Mouse (Mus musculus) testis, postnatal 10 days (tissue): Measurements from ENCODE around the gene Hhipl2.
"Not testable (repeated sequence)": the region's sequence is repeated elsewhere in the genome, so short reads cannot be mapped to it uniquely, and the experiment has no call there.

Experiments
- DNase-seq: peaks from one replicate; pipeline ENCODE4 v3.0.0; 2021; ENCODE audit warnings: low spot score

Gene Hhipl2

DNA sequence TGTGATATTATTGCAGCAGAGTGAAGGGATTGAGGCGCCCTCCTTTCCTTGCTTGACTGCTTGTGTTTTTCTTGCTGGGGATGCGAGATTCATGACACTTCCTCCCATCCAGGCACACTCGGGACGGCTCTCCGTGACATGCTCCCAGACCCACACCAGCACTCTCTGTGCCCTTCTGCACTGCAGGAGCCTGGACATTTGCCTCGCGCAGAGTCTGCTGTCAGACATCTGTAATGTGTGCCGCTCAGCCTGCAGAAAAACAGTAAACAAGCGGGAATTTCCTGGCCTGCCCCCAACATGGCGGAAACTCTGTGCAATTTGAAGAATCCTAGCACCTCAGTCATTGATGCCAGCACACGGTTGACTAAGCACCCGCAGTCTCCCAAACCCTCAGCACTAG lies at the start of gene Hhipl2:
TSS of gene Hhipl2 (plus strand) at position 343 of the 400 bp plus-strand sequence.
- DNase-seq, result no peak

GRCm38 (mm10) chr1:183368601-183369400 lies 49.2 kb upstream of the Hhipl2 start:
- peak; percentile 46 for DNase-seq

DNA sequence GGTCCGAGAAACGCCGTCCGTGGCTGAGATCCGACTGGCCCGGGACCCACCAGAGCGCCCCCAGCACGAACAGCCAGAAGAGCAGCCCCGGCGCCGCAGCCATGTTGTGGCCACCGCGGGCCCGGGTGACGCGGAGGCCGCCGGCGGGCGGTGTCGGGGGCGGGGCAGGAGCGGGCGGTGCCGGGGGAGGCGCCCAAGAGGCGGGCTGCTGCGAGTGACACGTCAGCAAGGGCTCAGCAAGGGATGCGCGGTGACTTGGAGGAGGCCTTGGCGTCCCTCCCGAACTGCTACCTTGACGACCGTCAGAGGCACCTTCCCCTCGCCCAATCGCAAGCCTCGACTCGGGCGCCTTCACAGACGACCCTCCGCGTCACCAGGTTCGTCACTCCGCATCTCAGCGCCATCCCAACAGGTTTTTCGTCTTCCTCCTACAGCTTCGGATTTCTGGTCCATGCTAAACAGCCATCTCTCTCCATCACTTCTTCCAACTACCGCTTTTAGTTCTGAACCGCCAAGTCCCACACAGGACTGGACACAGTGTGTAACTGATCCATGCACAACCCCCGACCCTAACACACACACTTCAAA lies 48.5 kb upstream of the Hhipl2 start, which contains the start of gene Mia3:
TSS of gene Mia3 (minus strand) at position 127 of the 588 bp plus-strand sequence.
- DNase-seq, result peak; percentile 95

GRCm38 (mm10) chr1:183374728-183375127 lies 43.3 kb upstream of the Hhipl2 start:
- DNase-seq, result no peak

GRCm38 (mm10) chr1:183377045-183377444 lies 41.0 kb upstream of the Hhipl2 start:
- DNase-seq, result no peak

DNA sequence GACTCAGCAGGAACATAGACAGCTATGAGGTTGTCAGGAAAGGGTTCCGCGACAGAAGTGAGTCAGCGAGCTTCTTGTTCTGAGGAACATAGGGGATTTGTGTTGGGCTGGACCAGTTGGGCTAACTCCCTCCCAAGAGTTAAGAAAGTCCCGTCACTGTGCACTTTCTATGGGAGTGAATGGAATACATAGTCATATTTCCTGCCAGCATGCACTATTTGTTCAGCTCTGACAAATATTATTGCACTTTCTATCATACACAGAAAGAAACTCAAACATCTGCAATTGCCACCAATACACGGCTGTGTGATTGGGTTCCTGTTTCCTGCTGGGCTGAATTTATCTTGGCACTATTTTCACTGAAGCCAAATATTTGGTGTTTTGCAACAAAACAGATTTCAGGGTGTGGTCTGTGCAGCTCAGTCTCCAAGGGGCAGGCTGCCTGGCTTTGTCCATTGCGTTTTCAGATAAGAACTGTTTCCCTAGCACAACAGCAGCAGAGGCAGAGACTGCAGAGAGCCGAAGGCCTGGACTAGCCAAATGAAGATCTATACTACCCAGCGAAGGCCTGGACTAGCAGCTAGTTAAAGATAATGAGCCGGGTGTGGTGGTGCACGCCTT lies 39.6 kb upstream of the Hhipl2 start:
- DNase-seq, result no peak

- not testable (repeated sequence) for DNase-seq
These were observed 38.6 kb upstream of the Hhipl2 start for GRCm38 (mm10) chr1:183379376-183379775.

DNA sequence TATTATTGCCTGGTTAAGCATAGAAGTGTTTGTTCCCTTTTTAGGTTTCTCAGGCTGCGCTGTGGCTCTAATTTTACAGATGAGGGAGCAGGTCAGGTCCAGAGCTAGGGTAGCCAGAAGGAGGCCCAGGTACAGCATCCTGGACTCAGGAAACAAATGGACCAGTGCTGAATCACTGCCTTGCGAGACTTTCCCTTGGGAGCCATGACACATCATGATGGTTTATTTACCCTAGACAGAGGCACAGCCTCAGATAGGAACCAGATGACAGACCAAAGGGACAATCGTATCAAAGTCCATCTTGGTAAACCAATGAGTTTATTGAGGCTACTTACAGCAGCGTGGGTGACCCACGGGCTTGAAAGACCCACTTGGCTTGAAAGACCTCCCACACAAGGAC lies 36.2 kb upstream of the Hhipl2 start:
- no peak for DNase-seq

GRCm38 (mm10) chr1:183382621-183383020 lies 35.4 kb upstream of the Hhipl2 start:
- no peak for DNase-seq

GRCm38 (mm10) chr1:183387421-183387820 lies 30.6 kb upstream of the Hhipl2 start:
- DNase-seq, result not testable (repeated sequence)

DNA sequence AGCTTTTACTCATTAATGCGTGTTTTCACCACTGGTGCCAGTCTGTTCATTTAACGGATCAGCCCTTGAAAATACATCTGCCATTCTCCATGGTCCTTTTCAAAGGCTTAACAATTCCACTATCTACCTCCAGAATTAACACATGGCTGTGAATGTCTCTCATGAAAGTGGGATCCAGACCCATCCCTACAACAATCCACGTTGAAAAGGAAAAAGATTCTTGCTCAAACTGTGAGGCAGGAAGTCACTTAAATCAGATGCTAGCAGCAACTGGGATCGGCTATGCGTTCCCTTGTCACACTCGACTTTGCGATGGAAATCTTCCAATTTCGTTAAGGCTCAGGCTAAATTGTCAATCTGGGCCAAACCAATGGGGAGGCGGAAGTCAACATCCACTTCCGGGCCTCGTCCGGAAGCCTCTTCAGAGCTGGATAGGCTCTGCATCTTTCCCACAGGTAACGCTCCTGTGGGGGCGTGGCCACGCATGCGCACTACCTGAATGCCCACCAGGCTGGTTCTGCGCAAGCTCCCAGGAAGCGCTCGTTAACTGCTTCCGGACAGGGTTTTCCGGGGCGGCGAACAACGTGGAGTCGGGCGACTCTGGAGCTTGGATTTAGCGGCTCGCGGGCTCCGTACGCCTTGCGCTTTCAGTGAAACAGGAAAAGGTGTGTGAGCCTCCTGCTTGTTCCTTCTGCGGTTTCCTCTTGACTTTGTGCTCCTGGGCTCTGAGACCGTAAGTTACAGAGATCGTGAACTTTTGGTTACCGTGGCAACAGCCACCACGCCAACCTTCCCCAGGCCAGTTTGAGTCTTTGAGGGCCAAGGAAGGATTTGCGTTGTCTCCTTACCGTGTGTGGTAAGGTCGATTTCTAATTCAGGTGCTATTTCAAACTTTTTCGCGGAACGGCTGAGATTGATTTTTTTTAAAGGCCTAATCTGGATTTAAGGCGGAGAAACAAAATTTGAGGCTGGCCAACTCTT lies 29.3 kb upstream of the Hhipl2 start, which contains the start of gene Taf1a:
TSS of gene Taf1a (plus strand) at position 556 of the 981 bp plus-strand sequence.
- DNase-seq, result peak; percentile 94

- DNase-seq, result no peak
These were observed 14.6 kb upstream of the Hhipl2 start for GRCm38 (mm10) chr1:183403396-183403795.

GRCm38 (mm10) chr1:183414081-183414727 lies 3.8 kb upstream of the Hhipl2 start:
- no peak for DNase-seq

- no peak for DNase-seq
These were observed 1.7 kb downstream of the Hhipl2 start for GRCm38 (mm10) chr1:183419741-183420140.

DNA sequence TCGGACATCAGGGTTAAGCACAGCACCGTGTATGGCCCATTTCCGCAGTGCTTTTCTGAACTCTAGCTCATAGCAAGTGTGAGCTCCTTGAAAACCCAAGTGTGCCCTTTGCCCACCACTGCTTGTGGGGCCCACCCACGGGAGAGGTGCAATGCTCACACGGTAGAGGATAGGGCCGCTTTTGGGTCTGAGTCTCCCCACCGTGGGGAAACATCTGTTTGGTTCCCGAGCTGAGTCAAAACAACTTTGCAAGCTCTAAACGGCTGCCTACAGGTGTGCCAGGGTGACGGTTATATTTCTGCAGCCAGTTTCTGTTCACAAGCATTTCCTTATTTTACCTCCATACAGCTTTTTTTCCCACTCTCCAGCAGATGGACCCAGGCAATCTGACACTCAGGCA lies 2.3 kb downstream of the Hhipl2 start:
- no peak for DNase-seq

DNA sequence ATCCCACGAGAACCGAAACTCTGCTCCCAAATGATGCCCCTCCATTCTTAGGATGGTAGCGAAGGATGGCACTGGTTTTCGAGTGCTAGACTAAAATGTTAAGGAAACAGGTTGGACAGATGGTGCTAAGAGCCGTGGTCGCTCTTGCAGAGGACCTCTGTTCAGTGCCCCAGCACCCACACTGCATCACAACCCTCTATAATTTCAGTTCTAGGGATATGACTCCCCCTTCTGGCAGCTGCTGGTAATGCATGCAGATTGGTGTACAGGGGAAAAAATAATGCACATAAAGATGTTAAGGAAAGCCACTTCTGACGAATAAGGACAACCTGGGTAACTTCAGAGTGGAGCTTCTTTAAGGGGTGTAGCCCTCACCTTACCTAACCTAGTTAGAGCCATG lies 6.1 kb downstream of the Hhipl2 start:
- no peak for DNase-seq

DNA sequence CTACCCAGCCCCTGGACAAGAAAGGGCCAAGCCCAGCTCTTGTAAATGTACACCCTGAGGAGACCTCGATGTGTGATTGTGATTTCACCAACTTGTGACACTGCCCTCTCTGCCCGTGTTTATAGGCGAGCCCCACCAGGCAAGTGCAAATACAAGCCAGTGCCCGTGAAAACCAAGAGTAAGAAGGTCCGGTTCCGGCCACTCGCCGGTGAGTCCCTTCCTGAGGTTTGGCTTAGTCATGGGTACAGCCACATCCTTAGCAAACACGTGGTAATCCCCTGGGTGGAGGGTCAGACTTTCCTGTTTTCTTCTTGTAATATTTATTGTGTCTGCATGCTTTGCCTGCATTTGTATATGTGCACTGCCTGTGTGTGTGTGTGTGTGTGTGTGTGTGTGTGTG lies 16.9 kb downstream of the Hhipl2 start:
- DNase-seq, result no peak

DNA sequence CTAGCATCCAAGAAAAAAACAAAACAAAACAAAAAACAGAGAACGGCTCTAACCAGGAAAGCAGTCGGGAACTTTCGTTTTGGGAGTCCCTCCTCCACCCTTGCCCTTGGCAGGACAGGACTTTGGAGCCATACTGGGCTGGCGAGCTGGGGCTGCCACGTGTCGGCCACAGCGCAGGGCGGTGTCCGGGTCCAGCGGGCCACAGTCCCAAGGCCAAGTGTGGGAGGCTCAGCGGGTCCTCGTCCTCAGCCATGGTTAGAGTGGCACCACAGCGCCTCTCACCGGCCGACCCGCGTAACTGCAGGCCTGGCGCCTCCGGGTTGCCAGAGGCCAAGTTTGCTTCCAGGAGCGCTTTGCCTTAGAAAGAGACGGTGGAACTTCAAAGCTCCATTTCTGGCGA lies 21.0 kb downstream of the Hhipl2 start:
- DNase-seq, result peak; percentile 97

DNA sequence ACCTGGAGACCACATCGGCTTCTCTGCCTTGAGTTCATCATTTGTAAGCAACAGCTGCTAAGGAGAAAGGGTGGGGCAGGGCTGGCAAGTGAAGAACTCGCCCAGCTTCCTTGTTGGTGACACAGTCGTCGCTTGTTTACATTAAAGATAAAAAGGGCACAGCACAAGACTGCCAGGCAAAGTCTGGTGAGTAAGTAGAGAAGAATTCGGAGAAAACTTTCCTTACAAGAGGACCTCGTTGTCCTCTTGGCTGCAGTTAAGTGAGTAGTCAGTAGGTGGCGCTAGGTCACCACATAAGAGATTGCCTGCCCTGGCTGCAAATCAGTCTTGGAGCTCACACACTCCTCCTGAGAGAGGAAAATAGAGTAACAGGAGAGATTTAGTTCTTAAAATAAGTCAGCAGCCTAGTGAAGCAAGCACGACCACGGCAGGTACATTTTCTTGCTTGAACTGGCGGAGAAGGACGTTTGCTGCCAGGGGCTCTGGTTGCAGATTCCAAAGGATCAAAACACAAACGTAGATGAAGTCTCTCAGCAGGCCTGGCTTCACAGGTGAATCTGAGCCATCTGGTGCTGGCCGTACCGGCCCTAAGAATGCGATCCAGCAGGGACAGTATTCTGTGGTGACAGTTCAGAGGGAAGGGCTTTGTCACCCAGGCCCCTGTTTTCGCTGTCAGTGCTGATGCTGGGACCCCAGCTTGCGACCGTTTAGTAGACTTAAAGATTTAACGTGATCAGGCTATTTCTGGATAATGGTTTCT lies 24.2 kb downstream of the Hhipl2 start:
- peak; percentile 86 for DNase-seq

GRCm38 (mm10) chr1:183453066-183453465 lies 35.1 kb downstream of the Hhipl2 start:
- DNase-seq, result no peak
